Mouse (Mus musculus) G1E-ER4 (cell line): ENCODE measurements around the gene Vmn1r188. TPM values are rescaled to one million over a fixed set of nuclear protein-coding genes. Genes with fewer than 3 reads are reported as not detected.
"Not testable (repeated sequence)": the region's sequence is repeated elsewhere in the genome, so short reads cannot be mapped to it uniquely, and the experiment has no call there.

Experiments used
- GATA1 ChIP-seq: IDR thresholded peaks from one replicate; pipeline ENCODE4 v1.8.0; 2012; ENCODE audit warnings: low read length, inconsistent platforms
- polyA plus RNA-seq: library from polyadenylated mRNA; stranded (reverse); fragments of >175 nt; gene quantifications from 2 replicates; pipeline ENCODE4 v1.2.3, GENCODE M21; 2012

The Vmn1r188 gene
- polyA plus RNA-seq, 1 experiment = not detected

GRCm38 (mm10) chr13:22043503-22044431 lies 40.5 kb upstream of the Vmn1r188 start:
- TF ChIP-seq GATA1 = no peak

- no peak for TF ChIP-seq GATA1
These were observed 39.6 kb upstream of the Vmn1r188 start for GRCm38 (mm10) chr13:22044432-22045155.

- no peak for TF ChIP-seq GATA1
These were observed 38.9 kb upstream of the Vmn1r188 start for GRCm38 (mm10) chr13:22045311-22045710.

- no peak for TF ChIP-seq GATA1
These were observed 35.2 kb upstream of the Vmn1r188 start for GRCm38 (mm10) chr13:22049041-22049440.

- no peak for TF ChIP-seq GATA1
These were observed 34.4 kb upstream of the Vmn1r188 start for GRCm38 (mm10) chr13:22049737-22050440.

- TF ChIP-seq GATA1 = no peak
These were observed 33.4 kb upstream of the Vmn1r188 start for GRCm38 (mm10) chr13:22050591-22051522.

- no peak for TF ChIP-seq GATA1
These were observed 32.7 kb upstream of the Vmn1r188 start for GRCm38 (mm10) chr13:22051523-22051859.

GRCm38 (mm10) chr13:22053754-22054153 lies 30.5 kb upstream of the Vmn1r188 start:
- no peak for TF ChIP-seq GATA1

GRCm38 (mm10) chr13:22061422-22061821 lies 22.8 kb upstream of the Vmn1r188 start:
- TF ChIP-seq GATA1 = no peak

GRCm38 (mm10) chr13:22063468-22063867 lies 20.8 kb upstream of the Vmn1r188 start:
- no peak for TF ChIP-seq GATA1

- not testable (repeated sequence) for TF ChIP-seq GATA1
These were observed 21.5 kb downstream of the Vmn1r188 start, which contains the start of gene Vmn1r189 for GRCm38 (mm10) chr13:22105724-22106123. Gene Vmn1r189 (minus strand): TSS chr13:22105824.

Other genes starting within 250 kb of the Vmn1r188 start
- 0.03 and 0.06 TPM in 2 replicates for gene Zfp184, start 139.3 kb upstream of the Vmn1r188 start, polyA plus RNA-seq
- not detected in 2 replicates for gene Pom121l2, start 103.2 kb upstream of the Vmn1r188 start, polyA plus RNA-seq
- gene Prss16, start 74.7 kb upstream of the Vmn1r188 start, polyA plus RNA-seq = 0.49 and 0.73 TPM in 2 replicates
- gene Hist1h2ah, start 48.9 kb upstream of the Vmn1r188 start, polyA plus RNA-seq = 3,459 and 5,297 TPM in 2 replicates
- 15.3 and 22.3 TPM in 2 replicates for gene Hist1h2bk, start 48.6 kb upstream of the Vmn1r188 start, polyA plus RNA-seq
- 14.0 and 14.4 TPM in 2 replicates for gene Hist1h4i, start 43.1 kb upstream of the Vmn1r188 start, polyA plus RNA-seq
- 29.1 and 41.5 TPM in 2 replicates for gene Hist1h2ag, start 41.5 kb upstream of the Vmn1r188 start, polyA plus RNA-seq
- gene Hist1h2bj, start 41.2 kb upstream of the Vmn1r188 start, polyA plus RNA-seq = 16.2 and 22.5 TPM in 2 replicates
- not detected in 2 replicates for gene Vmn1r189, start 21.4 kb downstream of the Vmn1r188 start, polyA plus RNA-seq
- gene Vmn1r191, start 99.5 kb downstream of the Vmn1r188 start, polyA plus RNA-seq = not detected in 2 replicates
- not detected in 2 replicates for gene Vmn1r192, start 106.7 kb downstream of the Vmn1r188 start, polyA plus RNA-seq
- not detected in 2 replicates for gene Vmn1r193, start 138.7 kb downstream of the Vmn1r188 start, polyA plus RNA-seq
- not detected in 2 replicates for gene Vmn1r194, start 159.8 kb downstream of the Vmn1r188 start, polyA plus RNA-seq
- gene Vmn1r195, start 186.1 kb downstream of the Vmn1r188 start, polyA plus RNA-seq = not detected in 2 replicates
- not detected in 2 replicates for gene Vmn1r196, start 205.5 kb downstream of the Vmn1r188 start, polyA plus RNA-seq
- not detected in 2 replicates for gene Vmn1r197, start 240.1 kb downstream of the Vmn1r188 start, polyA plus RNA-seq